Mouse (Mus musculus) CH12.LX (cell line): ENCODE measurements around the gene Hecw2.

Source experiments
- CTCF ChIP-seq, 2 experiments: IDR thresholded peaks in 1 of 2; conservative IDR thresholded peaks in 1 of 2; 2 replicates each; pipeline ENCODE4 v1.5.1; 2011 to 2012; ENCODE audit warnings: low read depth in 2 of 2, low read length in 2 of 2, improper control_type of control experiment in 1 of 2, inconsistent platforms in 1 of 2, mild to moderate bottlenecking in 1 of 2, moderate library complexity in 1 of 2
- GABPA ChIP-seq: IDR thresholded peaks from 2 replicates; pipeline ENCODE4 v1.6.1; 2012; ENCODE audit warnings: low read depth, low read length, improper control_type of control experiment, inconsistent platforms; ENCODE audit not compliant: insufficient replicate concordance
- MAFK ChIP-seq: IDR thresholded peaks from 2 replicates; pipeline ENCODE4 v1.6.1; 2011; ENCODE audit warnings: low read length, improper control_type of control experiment; ENCODE audit not compliant: insufficient replicate concordance
- NRF1 ChIP-seq: IDR thresholded peaks from 2 replicates; pipeline ENCODE4 v1.6.1; 2014; ENCODE audit warnings: low read depth, mild to moderate bottlenecking, inconsistent platforms, low read length, improper control_type of control experiment, moderate library complexity
- SMC3 ChIP-seq: IDR thresholded peaks from 2 replicates; pipeline ENCODE4 v1.6.1; 2011; ENCODE audit warnings: low read depth, low read length, improper control_type of control experiment
- TCF12 ChIP-seq: IDR thresholded peaks from 2 replicates; pipeline ENCODE4 v1.6.1; 2014; ENCODE audit warnings: low read depth, mild to moderate bottlenecking, inconsistent platforms, low read length, improper control_type of control experiment

GRCm38 (mm10) chr1:53774571-53774970 lies 420.4 kb downstream of the Hecw2 start:
- TF ChIP-seq CTCF (conservative IDR thresholded peaks at IDR 0.05 in 1 of 2, IDR thresholded peaks at IDR 0.05 in 1 of 2; ENCODE audit: low read depth in 2 of 2, low read length in 2 of 2) (no peak), TCF12 (no peak), MAFK (no peak), GABPA (no peak), NRF1 (no peak), SMC3 (no peak)
